Mouse (Mus musculus) lung, postnatal 10 days (tissue): Measurements from ENCODE around the gene Pgm2.
A peak's percentile ranks its signal among the peaks of the same experiment; 100 is the strongest.

Source experiments
- DNase-seq: peaks from one replicate; pipeline ENCODE4 v3.0.0; 2021

The Pgm2 gene

DNA sequence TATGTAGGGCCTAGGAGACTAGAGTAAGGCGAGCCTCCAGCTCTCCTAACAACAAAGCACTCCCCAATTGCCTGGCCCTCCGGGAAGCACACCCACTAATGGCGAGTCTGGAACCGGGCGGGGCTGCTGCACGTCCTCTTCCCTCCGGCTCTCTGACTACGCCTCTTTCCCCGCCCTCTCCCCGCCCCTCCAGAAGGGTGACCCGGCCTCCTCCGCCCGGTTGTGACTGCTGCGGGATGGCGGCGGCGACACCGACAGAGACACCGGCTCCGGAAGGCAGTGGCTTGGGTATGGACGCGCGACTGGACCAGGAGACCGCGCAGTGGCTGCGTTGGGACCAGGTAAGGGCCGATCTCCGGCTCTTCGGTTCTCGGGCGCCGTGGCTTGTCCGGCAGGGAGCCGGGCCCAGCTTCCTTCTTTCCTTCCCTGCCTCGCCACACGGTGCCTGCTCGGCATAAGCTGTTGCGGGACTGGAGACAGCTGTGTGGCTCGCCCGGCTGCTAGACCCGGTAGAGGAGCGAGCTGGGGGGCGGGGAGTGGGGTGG lies at the start of gene Pgm2:
TSS of gene Pgm2 (plus strand) at position 203 of the 545 bp plus-strand sequence.
- peak; percentile 95 for DNase-seq

DNA sequence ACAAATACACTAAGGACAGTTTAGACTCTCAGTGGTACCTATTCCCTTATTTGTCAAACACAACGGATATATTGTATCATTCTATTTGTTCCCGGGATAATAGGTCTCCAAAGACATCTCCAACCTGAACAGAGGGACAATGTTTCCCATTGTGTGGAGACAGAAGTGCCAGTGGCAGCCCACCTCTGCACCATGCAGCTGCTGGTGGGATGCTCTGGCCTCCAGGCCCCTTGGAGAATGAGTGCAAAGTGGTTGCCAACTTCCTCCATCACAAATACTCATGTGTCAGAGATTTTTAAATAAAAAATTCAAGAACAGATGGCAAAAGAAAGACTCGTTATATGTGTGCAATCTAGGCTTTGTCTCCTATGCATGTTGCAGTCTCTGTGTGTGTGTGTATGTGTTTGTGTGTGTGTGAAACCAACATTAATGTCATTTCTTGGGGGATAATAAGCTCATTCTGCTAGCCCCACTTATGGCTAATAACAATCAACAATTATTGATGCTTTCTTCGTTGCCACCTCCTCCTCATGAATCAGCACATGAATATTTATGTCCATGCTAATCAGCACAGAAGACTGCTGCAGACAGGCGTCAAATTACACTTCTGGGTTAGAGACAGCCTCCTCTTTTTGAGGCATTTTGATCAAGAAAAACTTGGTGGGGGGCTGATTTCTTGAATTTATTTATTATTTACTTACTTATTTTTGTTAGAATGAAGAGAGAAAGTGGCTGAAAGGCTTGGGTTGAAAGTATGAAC lies 48.9 kb upstream of the Pgm2 start:
- no peak for DNase-seq

DNA sequence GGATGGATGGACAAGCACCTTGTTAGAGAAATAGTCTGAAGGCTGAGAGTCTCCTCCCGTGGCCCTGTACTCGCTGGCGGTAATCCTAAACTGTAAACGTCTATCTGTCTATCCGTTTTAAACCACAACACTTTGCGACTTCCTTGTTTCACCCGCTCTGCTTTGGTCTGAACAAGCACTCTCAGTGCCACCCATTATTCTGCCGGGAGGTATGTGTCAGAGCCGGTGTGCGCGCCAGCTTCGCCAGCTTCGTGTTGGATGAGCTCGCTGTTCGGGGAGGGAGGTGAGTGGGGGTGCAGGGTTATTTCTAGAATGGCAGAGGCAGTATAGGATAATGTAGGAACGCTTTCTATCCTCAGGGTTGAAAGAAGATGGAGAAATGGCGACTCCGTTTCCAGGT lies 48.0 kb upstream of the Pgm2 start:
- no peak for DNase-seq

DNA sequence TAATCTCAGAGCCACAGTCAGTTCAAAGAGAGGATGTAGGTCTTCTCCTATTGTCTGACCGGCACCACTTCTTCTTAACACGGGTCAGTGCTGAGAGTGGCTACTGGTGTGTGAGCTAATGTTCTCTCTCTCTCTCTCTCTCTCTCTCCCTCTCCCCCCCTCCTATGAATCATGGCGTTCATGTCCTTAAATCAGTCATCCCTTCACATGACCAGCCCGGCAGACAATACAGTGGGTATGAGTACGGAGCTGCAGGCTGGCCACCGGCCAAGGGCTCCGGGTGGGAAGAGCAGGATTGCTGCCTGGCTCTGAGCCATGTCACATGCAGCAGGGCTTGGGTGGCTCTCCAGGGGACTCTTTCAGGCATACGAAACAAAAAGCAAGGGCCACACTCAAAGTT lies 47.2 kb upstream of the Pgm2 start:
- DNase-seq = peak; percentile 77

DNA sequence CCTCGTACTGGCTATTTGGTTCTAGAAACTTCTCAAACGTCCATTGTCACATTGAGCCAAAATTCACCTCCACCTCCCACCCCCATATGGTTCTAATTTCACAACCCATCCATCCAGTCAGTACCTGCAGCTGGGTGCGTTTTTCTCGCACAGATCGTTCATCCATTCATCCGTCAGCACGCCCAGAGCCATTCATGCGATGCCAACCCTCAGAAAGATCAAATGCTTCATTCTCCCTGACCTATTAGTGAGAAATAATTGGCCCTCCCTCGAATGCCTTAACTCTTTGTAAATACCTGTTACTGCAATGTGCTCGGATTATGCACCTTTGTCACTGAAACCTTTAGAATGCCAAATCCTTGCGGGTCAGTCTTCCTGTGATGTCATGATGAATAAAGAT lies 45.8 kb upstream of the Pgm2 start:
- DNase-seq = no peak

DNA sequence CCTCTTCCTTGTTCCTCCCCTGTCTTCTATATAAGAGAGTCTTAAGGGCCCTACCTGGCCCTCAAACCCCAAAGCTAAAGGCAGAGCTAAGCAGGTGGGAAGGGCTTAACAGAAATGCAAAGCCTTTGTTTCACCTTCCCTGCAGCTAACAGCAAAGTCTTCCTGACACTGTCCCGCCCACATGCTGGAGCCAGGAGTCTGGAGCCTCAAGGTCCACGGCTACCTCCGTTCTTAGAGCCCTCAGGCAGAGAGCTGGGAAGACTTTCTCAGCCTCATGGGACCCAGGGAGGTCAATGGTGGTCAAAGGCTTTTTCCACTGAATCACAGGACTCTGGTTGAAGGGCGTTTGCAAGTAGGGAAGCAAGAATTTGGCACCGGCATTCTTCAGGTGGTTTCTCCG lies 44.8 kb upstream of the Pgm2 start:
- DNase-seq = no peak

DNA sequence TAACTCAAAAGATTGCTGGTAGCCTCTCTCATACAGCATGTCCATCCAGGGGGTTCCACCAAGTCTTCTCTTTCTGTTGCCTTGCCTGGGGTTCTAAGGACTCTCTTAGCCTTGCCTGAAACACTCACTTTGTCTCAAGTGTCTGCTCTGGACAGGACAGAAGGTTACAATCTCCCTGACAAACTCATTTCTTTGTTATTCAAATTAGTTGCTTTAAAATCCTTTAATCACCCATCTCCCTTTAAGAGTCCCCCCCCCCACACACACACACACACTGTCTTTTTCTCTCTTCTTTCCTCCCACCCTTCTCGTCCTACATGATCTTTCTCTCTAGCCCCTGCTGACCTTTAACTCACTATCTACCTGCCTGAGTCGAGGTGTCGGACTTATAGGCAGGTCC lies 44.1 kb upstream of the Pgm2 start:
- DNase-seq = no peak

DNA sequence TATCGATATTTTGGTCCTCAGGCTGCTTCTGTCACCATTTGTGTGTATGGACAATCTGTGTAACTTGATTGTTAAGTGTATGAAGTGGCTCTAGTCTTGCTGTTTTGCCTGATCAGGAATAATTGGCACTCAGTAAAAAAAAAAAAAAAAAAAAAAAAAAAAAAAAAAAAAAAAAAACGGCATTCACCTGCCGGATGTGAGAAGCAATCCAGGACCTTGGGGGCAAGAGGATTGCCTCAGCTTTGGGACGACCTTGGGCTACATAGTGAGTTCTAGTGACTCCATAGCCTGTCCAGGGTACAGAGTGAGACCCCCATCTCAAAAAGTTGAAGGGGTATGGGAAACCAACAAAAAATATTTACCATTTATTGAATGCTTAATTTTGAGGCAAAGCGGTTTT lies 43.5 kb upstream of the Pgm2 start:
- DNase-seq = no peak

DNA sequence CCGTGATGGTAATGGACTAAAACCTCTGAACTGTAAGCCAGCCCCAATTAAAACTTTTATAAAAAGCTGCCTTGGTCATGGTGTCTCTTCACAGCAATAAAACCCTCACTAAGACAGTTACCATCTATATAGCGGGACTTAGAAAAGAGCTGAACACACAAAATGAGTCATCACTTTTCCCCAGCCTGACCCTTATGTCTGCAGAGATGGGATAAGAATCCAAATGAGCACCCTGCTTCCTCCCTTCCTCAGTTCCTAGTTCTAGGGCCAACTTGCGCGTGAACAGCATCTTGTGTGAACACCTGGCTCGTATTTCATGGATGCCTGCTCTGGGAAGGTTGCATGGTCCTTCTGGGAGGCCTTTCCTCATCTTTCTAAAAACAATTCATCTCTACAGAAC lies 39.7 kb upstream of the Pgm2 start:
- no peak for DNase-seq

DNA sequence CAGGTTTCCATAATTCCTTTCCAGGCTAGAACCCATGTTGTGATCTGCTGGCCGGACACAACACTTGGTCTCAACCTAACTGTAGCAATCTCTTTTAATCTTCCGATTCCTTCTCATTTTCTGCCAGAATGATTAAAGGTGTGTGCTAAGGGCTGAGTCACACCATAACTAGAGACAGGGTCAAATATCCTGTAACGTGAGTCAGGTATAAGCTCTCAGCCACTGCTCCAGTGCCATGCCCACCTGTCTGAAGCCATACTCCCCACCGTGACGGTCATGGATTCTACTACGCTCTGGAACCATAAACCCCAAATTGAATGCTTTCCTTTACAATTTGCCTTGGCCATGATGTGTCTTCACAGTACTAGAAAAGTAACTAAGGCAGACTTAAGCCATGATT lies 36.5 kb upstream of the Pgm2 start:
- no peak for DNase-seq

DNA sequence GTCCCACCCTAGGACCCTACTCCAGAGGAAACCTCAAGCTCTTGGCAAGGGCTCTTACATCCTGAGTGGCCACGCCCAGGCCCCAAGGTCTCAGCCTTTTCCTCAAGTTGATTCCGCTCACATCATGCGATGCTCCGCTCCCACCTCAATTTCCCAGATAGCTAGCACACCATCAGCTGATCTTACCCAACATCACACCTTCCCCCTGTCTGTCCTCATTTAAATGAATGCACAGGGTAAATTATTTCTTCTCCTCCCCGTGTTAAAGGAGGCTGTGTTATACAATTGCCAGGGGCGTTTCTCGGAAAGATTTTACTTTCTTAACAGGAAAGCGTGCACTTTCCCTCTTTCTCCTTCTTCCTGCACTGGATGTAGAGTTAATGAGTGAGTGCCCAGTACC lies 31.9 kb upstream of the Pgm2 start:
- DNase-seq = peak; percentile 14

DNA sequence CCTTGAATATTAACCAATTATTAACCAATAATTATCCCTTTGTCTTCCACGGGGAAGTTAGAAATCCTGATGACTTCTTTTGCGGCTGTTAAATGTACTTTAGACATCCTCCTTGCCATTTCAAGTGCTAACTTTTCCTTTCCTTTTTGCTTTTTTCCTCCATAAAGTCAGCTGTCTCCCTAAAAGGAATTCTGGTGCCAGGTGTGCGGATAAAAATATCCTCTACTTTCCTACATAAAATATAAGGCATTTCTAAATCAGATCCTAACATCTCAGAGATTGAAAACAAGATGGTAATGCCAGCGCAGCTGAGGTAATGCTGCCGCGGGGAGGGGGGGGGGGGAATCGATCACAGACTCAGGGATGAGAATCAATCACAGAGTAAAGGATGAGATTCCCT lies 31.1 kb upstream of the Pgm2 start:
- no peak for DNase-seq

DNA sequence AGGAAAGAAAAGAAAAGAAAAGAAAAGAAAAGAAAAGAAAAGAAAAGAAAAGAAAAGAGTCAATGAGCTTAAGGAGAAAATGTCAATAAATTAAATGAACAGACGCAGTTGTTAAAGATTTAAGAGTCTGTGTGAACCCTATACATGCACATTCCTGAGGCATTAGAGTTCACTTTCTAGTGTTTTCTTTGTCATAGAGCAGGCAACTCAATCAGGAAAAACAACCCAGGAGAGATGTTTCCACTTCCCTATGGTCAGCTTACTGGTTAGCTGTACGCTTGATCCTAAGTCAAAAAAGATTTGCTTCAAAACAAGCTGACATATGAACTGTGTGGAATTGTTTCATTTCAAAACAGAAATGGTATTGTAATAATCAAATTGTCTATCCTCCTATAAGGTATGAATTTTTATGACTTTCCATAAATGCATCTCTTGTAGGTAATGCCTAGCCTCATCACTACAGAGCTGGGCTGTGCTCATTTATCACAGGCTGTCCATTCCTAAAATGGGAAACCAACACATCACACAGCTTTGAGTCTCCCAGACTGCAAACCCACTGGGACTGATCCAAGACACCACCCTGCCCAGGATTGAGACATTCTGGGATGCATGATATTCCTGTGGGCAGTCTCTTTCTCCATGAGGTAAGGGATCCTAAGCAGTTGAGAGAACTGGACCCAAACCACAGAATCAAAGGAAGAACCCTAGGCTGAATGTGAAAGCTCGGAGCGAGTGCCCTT lies 29.7 kb upstream of the Pgm2 start:
- no peak for DNase-seq

DNA sequence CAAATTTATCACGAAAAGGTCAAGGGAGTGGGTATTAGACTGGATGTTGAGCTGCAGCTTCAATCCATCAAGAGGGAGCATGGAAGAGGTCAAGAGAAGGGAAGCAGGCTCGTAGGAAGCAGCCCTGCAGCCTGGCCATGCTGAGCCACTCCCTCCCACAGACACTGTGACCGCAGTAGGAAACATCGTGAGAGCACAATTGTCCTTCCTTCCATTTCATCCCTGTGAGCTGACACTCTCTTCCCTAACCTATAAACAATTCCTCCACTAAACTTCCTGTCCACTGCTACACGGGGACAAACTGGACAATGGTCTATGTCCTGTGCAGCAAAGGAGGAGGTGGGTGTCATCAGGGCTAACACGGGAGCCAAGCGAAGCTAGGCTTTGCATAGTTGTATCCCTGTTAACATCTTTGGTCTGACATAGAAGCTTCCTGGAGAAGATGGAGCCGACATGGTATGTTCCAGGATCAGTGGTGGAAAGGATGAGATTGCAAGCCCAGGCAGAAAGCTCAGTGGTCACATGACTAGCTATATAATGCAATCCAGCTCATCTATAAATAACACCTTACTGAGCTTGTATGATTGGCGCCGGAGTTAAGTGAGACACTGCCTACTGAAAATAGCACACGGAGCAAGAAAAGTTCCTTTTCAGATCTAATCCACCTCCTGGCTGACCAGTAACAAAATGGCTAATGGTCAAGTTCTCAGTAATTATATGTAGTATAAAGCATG lies 29.0 kb upstream of the Pgm2 start:
- peak; percentile 44 for DNase-seq

DNA sequence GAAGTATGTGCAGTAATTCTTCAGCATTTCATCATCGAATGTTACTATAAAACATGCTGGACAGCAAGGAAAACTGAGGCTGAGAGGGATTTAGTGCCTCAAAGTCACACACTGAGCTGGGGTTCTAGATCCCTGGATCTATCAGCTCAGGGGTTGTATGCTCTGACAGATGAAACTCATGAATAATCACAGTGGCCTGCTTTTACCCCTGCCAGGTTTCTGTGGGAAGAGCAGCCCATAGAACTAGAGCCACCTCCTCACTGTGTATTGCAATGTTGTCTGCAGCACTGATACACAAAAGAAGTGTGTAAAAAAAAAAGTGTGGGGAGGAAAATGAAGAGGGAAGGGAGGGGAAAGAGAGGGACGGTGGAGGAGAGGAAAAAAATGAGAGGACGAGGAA lies 28.3 kb upstream of the Pgm2 start:
- no peak for DNase-seq

DNA sequence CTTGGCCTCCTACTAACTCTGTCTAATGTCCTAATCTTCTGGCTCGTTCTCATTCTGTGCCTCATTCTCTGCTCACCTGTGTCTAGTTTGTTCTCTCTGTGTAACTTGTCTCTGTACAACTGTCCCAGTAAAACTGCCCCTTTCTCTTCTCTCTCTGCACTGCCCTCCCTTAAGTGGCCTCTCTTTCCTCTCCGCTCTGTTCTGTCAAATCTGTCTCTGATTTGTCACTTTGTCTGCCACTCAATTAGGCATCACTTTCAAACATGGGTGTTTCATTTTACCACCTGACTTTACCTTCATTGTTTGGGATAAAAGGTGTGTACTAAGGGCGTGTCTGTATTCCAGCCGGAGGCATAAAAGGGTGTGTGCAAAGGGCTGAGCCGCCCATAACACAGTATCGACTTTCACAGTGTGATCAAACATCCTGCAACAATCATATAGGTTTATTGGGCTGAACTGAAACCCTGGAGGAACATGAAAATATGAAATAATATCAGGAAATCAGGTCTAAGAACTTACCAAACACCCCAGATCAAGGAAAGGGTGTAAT lies 27.2 kb upstream of the Pgm2 start:
- DNase-seq = no peak

DNA sequence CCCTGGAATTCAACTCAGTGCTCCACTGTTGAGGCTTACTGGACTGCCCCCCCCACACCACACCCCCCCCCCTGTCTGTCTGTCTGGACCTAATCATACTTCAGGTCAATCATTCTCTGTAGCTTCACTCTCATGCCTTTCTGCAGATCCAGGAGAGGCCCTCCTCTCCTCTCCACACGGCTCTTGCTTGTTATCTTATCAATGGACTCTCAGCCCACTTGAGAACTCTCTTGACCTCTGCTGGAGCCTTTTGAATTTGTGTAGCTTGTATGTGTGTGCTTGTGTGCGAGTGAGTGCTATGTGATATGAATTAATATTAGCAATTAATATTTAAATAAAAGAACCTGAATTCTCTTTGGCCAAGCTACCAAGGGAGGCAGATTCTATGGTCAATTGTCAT lies 26.6 kb upstream of the Pgm2 start:
- no peak for DNase-seq

DNA sequence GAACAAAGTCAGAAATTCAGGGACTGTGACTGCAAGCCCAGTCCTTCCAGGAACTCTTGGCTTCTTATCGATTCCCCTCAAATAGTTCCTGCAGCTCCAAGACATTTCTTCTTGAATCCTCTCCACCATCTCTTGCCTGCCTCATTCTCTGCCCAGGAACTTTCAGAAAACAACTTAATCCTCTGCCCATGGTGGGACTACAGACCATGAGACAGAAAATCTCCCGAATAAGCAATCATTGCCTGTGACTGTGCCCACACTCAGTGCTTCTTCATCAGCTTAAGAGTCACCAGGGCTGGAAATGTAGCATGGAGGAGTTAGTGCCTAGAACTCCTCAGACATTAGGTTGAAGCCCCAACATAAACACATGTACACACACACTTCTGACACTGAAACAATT lies 25.2 kb upstream of the Pgm2 start:
- DNase-seq = no peak

DNA sequence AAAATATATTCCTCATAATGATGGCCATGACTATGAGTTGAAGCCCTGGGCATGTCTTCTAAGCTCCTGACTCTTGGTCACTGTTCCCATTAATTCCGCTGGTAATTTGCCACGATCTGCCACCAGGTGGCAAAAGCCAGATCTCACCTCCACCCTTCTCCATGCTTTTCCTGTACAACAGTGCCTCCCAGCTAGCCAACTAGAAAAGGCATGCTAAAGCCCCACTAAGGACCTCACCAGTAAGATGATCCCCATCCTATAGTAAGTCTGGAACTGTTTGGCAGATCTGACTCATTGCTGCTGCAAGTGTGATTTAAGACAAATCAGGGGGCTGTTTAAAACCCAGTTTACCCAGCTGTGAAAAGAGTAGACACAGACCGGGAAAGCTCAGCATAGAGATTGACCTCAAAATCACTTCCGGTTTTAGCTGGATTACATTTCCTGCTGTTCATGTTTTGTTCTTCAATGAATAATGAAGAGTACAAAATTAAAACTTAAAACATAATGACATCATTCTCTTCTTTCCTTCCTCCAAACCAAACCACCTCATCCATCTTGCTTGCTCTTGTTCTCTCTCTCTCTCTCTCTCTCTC lies 22.6 kb upstream of the Pgm2 start:
- DNase-seq = peak; percentile 82

DNA sequence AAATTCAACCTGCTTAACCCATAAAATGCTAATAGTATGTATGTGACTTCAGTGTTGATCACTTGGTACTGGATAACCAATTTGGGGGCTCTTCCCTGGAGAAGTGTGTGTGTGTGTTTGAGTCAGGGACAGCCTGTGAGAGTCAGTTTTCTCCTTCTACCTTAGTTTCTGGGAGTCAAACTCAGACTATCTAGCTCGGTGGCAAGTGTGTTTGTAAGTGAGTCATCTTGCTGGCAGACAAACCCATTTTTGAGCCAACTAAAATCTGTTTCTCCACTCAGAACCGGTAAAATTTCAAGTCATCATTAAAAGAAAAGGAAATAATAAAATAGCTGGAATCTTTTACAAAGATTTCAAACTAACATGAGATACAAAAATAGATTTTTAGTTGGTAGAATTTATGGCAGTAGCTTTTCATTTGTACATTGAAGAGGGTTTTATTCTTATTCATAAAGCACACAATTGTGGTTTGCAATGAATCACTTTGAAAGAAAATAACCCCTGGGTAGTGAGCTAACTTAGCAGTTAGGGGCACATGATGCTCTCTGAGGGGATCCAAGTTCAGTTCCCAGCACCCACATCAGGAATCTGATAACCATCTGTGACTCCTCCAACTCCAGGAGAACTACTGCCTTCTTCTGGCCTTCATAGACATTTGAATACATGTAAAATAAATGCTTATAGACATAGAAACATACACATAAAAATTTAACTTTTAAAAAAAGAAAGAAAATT lies 21.8 kb upstream of the Pgm2 start:
- no peak for DNase-seq

DNA sequence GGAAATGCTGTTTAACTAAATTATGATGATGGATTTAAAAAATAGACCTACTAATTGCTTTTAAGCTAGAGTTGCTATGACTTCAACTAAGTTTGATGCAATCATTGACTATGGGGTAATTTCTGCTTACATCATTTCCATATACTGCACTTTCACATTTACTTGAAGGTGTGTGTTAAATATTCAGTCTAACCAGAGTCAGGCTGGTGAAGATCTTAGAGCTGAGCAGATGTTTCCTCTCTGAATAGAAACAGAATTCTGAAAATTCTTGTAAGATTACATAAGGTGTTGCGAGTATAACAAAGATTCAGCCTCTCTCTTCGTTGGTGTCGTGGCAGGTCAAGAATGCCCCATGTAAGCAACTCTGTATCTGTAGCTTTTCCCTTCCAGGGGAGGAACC lies 18.3 kb upstream of the Pgm2 start:
- no peak for DNase-seq

DNA sequence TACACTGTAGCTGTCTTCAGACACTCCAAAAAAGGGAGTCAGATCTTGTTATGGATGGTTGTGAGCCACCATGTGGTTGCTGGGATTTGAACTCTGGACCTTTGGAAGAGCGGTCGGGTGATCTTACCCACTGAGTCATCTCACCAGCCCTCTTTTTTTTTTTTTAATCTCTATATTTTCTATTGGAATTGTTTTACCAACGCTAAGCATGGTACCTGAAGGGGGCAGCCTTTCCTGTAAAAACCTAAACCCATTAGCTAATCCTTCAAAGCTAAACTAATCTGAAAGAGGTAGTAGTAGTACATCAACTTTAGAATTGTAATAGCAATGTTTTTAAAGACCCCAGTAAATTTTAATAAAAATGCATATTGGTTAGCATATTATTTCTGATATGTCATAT lies 17.2 kb upstream of the Pgm2 start:
- peak; percentile 51 for DNase-seq
